Mouse (Mus musculus): ENCODE results near the gene Acoxl. TPM values are rescaled to one million over a fixed set of nuclear protein-coding genes. Genes with fewer than 3 reads are reported as not detected.

The Acoxl gene
- polyA plus RNA-seq, 1 experiment from 2014 or later, result 0.14 TPM

- H3K27ac ChIP-seq (ENCODE audit: low read depth, low read length), result no peak overlapping the region
- no peak overlapping the region for H3K4me2 ChIP-seq (replicated peaks; ENCODE audit: low read depth, low read length)
- H3K36me3 ChIP-seq (ENCODE audit: control insufficient read depth, insufficient read depth, low read length), result no peaks in the 10 kb centered on the region
- no peak overlapping the region for H3K9ac ChIP-seq (ENCODE audit: low read depth, low read length)
- DNase-seq (ENCODE audit: low spot score) (no peak), ATAC-seq (ENCODE audit: low FRiP score) (no peak)
- H3K9me3 ChIP-seq (ENCODE audit: control insufficient read depth, low read length), result no peaks in the 10 kb centered on the region
- H3K27me3 ChIP-seq (ENCODE audit: control insufficient read depth, insufficient read depth, low read length), result no peaks in the 10 kb centered on the region
- no peak overlapping the region for H3K4me3 ChIP-seq (ENCODE audit: low read depth, low read length)
- no peaks in the 10 kb centered on the region for H3K4me1 ChIP-seq (replicated peaks; ENCODE audit: control insufficient read depth, insufficient read depth, low read length)
Observed at GRCm38 (mm10) chr2:128020908-128021193, 182.2 kb downstream of the Acoxl start.

DNA sequence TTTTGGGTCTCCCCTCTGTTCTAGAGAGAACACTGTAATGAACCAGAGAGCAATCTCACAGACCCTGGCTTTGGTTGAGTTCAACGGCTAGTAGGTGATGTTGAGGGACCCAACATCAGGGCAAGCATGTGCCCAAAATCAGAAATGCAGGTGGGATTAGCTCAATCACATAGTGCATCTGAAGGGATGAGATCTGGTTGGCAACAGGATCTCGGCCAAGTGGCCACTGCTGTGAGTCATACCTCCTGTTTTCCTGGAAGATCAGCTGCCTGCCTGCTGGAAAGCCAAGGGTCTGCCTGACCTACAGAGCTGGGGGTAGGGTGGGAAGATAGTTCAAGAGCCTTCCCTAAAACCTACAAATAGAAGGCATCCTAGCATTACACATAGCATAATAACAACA lies 185.2 kb downstream of the Acoxl start:
- Histone ChIP-seq H3K36me3 (ENCODE audit: control insufficient read depth, insufficient read depth, low read length) (no peaks in the 10 kb centered on the region), H3K4me2 (replicated peaks; ENCODE audit: low read depth, low read length) (no peak overlapping the region), H3K4me3 (ENCODE audit: low read depth, low read length) (no peak overlapping the region), H3K27ac (ENCODE audit: low read depth, low read length) (no peak overlapping the region), H3K9me3 (ENCODE audit: control insufficient read depth, low read length) (no peaks in the 10 kb centered on the region), H3K4me1 (replicated peaks; ENCODE audit: control insufficient read depth, insufficient read depth, low read length) (no peaks in the 10 kb centered on the region), H3K27me3 (ENCODE audit: control insufficient read depth, insufficient read depth, low read length) (no peaks in the 10 kb centered on the region), H3K9ac (ENCODE audit: low read depth, low read length) (no peak overlapping the region)
- 91% methylated on average over 2 of the region's 2 CpGs for WGBS
- ATAC-seq (ENCODE audit: low FRiP score), result no peak
- DNase-seq (ENCODE audit: low spot score), result no peak

DNA sequence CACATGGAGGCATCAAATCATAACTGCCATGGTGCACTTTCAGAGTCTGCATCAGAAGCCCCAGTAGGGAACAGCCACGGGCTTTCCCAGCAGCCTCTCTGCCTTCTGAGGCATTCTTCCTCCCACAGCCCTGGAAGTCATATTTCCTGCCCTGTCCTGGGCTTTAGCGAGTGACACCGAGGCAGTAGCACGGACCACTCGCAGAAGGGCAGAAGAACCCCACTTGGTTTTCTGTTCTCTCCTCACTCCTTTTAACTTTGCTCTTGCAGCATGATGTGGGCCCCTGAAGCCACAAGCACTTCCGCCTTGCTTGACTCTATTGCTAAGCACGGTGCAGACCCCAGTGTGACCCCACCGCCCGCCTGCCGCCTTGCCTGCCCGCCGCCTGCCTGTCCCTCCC lies 189.0 kb downstream of the Acoxl start:
- ATAC-seq (ENCODE audit: low FRiP score) (no peak), DNase-seq (ENCODE audit: low spot score) (no peak)
- Histone ChIP-seq H3K4me2 (replicated peaks; ENCODE audit: low read depth, low read length) (no peak overlapping the region), H3K9ac (ENCODE audit: low read depth, low read length) (no peak overlapping the region), H3K27me3 (ENCODE audit: control insufficient read depth, insufficient read depth, low read length) (no peaks in the 10 kb centered on the region), H3K4me1 (replicated peaks; ENCODE audit: control insufficient read depth, insufficient read depth, low read length) (no peaks in the 10 kb centered on the region), H3K27ac (ENCODE audit: low read depth, low read length) (no peak overlapping the region), H3K4me3 (ENCODE audit: low read depth, low read length) (no peak overlapping the region), H3K9me3 (ENCODE audit: control insufficient read depth, low read length) (no peaks in the 10 kb centered on the region), H3K36me3 (ENCODE audit: control insufficient read depth, insufficient read depth, low read length) (no peaks in the 10 kb centered on the region)
- 80% methylated on average over 12 of the region's 12 CpGs for WGBS

DNA sequence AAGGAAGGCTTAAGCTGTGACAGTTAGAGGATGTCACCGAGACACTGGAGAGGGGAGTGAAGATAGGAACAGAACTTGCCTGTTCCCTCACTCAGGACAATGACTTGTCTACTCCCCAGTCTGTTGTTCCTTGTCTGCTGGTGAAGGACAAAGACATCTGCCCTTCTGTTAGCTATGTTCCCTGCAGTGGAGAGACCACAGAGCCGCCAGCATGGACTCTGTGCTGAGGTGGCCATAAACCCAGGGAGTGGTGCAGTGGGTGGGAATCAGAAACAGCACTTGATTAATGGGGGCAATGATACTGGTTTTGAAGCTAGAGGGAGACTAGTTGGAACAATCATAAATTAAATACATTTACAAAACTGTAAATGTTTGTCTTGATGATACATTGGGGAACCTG lies 191.3 kb downstream of the Acoxl start:
- Histone ChIP-seq H3K4me2 (replicated peaks; ENCODE audit: low read depth, low read length) (no peak overlapping the region), H3K27ac (ENCODE audit: low read depth, low read length) (no peak overlapping the region), H3K9ac (ENCODE audit: low read depth, low read length) (no peak overlapping the region), H3K27me3 (ENCODE audit: control insufficient read depth, insufficient read depth, low read length) (no peaks in the 10 kb centered on the region), H3K4me3 (ENCODE audit: low read depth, low read length) (no peak overlapping the region), H3K9me3 (ENCODE audit: control insufficient read depth, low read length) (no peaks in the 10 kb centered on the region), H3K4me1 (replicated peaks; ENCODE audit: control insufficient read depth, insufficient read depth, low read length) (no peaks in the 10 kb centered on the region), H3K36me3 (ENCODE audit: control insufficient read depth, insufficient read depth, low read length) (no peaks in the 10 kb centered on the region)
- no peak for ATAC-seq (ENCODE audit: low FRiP score)
- 77% methylated on average over 2 of the region's 2 CpGs for WGBS
- no peak for DNase-seq (ENCODE audit: low spot score)

DNA sequence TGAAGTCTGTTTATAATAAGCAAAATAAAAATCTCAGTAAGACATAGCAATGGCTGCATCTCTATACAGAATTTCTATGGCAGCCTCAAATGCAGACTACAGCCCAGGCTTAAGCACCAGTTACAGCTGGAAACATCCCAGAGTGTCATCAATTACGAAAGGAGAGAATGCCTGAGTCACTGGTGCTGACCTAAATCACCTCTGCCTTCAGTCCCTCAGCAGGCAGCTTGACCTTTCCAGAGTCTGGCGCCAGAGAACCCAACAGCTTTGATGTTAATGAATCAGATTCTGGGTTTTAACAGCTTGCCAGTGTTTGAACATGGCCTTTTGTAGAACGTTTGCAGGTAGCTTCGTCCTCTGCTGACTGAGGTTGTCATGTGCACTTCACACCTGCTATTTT lies 193.4 kb downstream of the Acoxl start:
- Histone ChIP-seq H3K4me2 (replicated peaks; ENCODE audit: low read depth, low read length) (no peak overlapping the region), H3K36me3 (ENCODE audit: control insufficient read depth, insufficient read depth, low read length) (no peaks in the 10 kb centered on the region)
- no peak for DNase-seq (ENCODE audit: low spot score)

GRCm38 (mm10) chr2:128033503-128033902 lies 194.8 kb downstream of the Acoxl start:
- H3K9ac ChIP-seq (ENCODE audit: low read depth, low read length), result no peak overlapping the region
- H3K4me3 ChIP-seq (ENCODE audit: low read depth, low read length), result no peak overlapping the region
- H3K27ac ChIP-seq (ENCODE audit: low read depth, low read length), result no peak overlapping the region
- DNase-seq (ENCODE audit: low spot score), result no peak
- 71% methylated on average over 3 of the region's 3 CpGs for WGBS
- no peak for ATAC-seq (ENCODE audit: low FRiP score)
- no peaks in the 10 kb centered on the region for H3K27me3 ChIP-seq (ENCODE audit: control insufficient read depth, insufficient read depth, low read length)
- no peak overlapping the region for H3K4me2 ChIP-seq (replicated peaks; ENCODE audit: low read depth, low read length)
- no peaks in the 10 kb centered on the region for H3K4me1 ChIP-seq (replicated peaks; ENCODE audit: control insufficient read depth, insufficient read depth, low read length)
- H3K36me3 ChIP-seq (ENCODE audit: control insufficient read depth, insufficient read depth, low read length), result no peaks in the 10 kb centered on the region
- no peaks in the 10 kb centered on the region for H3K9me3 ChIP-seq (ENCODE audit: control insufficient read depth, low read length)

More for the DNA sequence above, 193.4 kb downstream of the Acoxl start:
- H3K9ac ChIP-seq (ENCODE audit: low read depth, low read length), result no peak overlapping the region
- no peaks in the 10 kb centered on the region for H3K4me1 ChIP-seq (replicated peaks; ENCODE audit: control insufficient read depth, insufficient read depth, low read length)
- ATAC-seq (ENCODE audit: low FRiP score), result no peak
- WGBS, result 7% methylated on average over 4 of the region's 4 CpGs
- no peak overlapping the region for H3K27ac ChIP-seq (ENCODE audit: low read depth, low read length)
- no peak overlapping the region for H3K4me3 ChIP-seq (ENCODE audit: low read depth, low read length)
- no peaks in the 10 kb centered on the region for H3K27me3 ChIP-seq (ENCODE audit: control insufficient read depth, insufficient read depth, low read length)
- no peaks in the 10 kb centered on the region for H3K9me3 ChIP-seq (ENCODE audit: control insufficient read depth, low read length)

GRCm38 (mm10) chr2:128034066-128034665 lies 195.5 kb downstream of the Acoxl start:
- no peaks in the 10 kb centered on the region for H3K36me3 ChIP-seq (ENCODE audit: control insufficient read depth, insufficient read depth, low read length)
- no peaks in the 10 kb centered on the region for H3K4me1 ChIP-seq (replicated peaks; ENCODE audit: control insufficient read depth, insufficient read depth, low read length)
- no peak overlapping the region for H3K4me3 ChIP-seq (ENCODE audit: low read depth, low read length)
- no peak overlapping the region for H3K27ac ChIP-seq (ENCODE audit: low read depth, low read length)
- ATAC-seq (ENCODE audit: low FRiP score) (no peak), DNase-seq (ENCODE audit: low spot score) (no peak)
- no peaks in the 10 kb centered on the region for H3K9me3 ChIP-seq (ENCODE audit: control insufficient read depth, low read length)
- WGBS, result 93% methylated on average over 9 of the region's 9 CpGs
- H3K9ac ChIP-seq (ENCODE audit: low read depth, low read length), result no peak overlapping the region
- no peak overlapping the region for H3K4me2 ChIP-seq (replicated peaks; ENCODE audit: low read depth, low read length)
- no peaks in the 10 kb centered on the region for H3K27me3 ChIP-seq (ENCODE audit: control insufficient read depth, insufficient read depth, low read length)

- DNase-seq (ENCODE audit: low spot score) (no peak), ATAC-seq (ENCODE audit: low FRiP score) (no peak)
- Histone ChIP-seq H3K4me2 (replicated peaks; ENCODE audit: low read depth, low read length) (no peak overlapping the region), H3K4me3 (ENCODE audit: low read depth, low read length) (no peak overlapping the region), H3K36me3 (ENCODE audit: control insufficient read depth, insufficient read depth, low read length) (no peaks in the 10 kb centered on the region), H3K9ac (ENCODE audit: low read depth, low read length) (no peak overlapping the region), H3K4me1 (replicated peaks; ENCODE audit: control insufficient read depth, insufficient read depth, low read length) (no peaks in the 10 kb centered on the region), H3K9me3 (ENCODE audit: control insufficient read depth, low read length) (no peaks in the 10 kb centered on the region), H3K27ac (ENCODE audit: low read depth, low read length) (no peak overlapping the region), H3K27me3 (ENCODE audit: control insufficient read depth, insufficient read depth, low read length) (no peaks in the 10 kb centered on the region)
- 84% methylated on average over 5 of the region's 5 CpGs for WGBS
Observed at GRCm38 (mm10) chr2:128038259-128038890, 199.7 kb downstream of the Acoxl start.

DNA sequence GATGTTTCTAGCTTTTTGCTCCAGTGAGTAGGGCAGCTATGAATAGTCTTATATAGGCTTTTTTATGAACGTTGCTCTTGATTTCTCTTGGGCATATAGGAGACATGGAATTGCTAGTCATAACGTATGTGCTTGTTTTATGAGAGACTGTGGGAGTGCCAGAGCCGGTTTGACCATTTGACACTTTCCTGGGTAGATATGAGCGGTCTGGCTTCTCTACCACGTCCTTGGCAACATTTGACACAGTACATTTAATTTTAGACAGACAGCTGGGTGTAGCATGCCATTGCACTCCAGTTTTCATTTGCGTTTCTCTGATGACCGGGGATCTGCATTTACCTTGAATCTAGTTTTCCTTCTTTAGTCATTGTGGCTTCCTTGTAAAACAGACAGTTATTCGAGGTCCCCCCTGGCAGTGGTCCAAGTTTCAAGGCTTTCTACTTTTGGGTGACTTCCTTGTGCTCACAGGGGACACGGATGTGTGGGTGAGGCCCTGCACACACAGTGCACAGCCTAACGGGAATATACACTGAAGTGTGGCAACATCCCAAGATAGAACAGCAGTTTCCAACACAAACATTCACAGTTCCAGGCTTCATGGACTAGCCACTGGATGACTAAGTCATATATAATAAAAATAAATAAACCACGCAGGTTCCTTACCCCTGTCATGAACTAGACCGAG lies 202.5 kb downstream of the Acoxl start:
- H3K4me1 ChIP-seq (replicated peaks; ENCODE audit: control insufficient read depth, insufficient read depth, low read length), result no peaks in the 10 kb centered on the region
- H3K4me3 ChIP-seq (ENCODE audit: low read depth, low read length), result no peak overlapping the region
- DNase-seq (ENCODE audit: low spot score), result no peak

More for the DNA sequence above, 202.5 kb downstream of the Acoxl start:
- Histone ChIP-seq H3K27me3 (ENCODE audit: control insufficient read depth, insufficient read depth, low read length) (no peaks in the 10 kb centered on the region), H3K4me2 (replicated peaks; ENCODE audit: low read depth, low read length) (no peak overlapping the region), H3K36me3 (ENCODE audit: control insufficient read depth, insufficient read depth, low read length) (no peaks in the 10 kb centered on the region), H3K9me3 (ENCODE audit: control insufficient read depth, low read length) (no peaks in the 10 kb centered on the region), H3K9ac (ENCODE audit: low read depth, low read length) (no peak overlapping the region), H3K27ac (ENCODE audit: low read depth, low read length) (no peak overlapping the region)
- no peak for ATAC-seq (ENCODE audit: low FRiP score)
- 86% methylated on average over 12 of the region's 12 CpGs for WGBS

All from hindbrain, embryonic 11.5 days (tissue).